Mouse (Mus musculus) cerebellum, adult 9-11 months (tissue): ENCODE results near the gene Sept11.

Source experiments
- DNase-seq: peaks from one replicate; pipeline ENCODE4 v3.0.0; 2022

The Sept11 gene

GRCm38 (mm10) chr5:93092857-93093622, at the start of gene Sept11:
Sept11 (plus strand) TSS chr5:93093437.
- DNase-seq: peak; percentile 93

DNA sequence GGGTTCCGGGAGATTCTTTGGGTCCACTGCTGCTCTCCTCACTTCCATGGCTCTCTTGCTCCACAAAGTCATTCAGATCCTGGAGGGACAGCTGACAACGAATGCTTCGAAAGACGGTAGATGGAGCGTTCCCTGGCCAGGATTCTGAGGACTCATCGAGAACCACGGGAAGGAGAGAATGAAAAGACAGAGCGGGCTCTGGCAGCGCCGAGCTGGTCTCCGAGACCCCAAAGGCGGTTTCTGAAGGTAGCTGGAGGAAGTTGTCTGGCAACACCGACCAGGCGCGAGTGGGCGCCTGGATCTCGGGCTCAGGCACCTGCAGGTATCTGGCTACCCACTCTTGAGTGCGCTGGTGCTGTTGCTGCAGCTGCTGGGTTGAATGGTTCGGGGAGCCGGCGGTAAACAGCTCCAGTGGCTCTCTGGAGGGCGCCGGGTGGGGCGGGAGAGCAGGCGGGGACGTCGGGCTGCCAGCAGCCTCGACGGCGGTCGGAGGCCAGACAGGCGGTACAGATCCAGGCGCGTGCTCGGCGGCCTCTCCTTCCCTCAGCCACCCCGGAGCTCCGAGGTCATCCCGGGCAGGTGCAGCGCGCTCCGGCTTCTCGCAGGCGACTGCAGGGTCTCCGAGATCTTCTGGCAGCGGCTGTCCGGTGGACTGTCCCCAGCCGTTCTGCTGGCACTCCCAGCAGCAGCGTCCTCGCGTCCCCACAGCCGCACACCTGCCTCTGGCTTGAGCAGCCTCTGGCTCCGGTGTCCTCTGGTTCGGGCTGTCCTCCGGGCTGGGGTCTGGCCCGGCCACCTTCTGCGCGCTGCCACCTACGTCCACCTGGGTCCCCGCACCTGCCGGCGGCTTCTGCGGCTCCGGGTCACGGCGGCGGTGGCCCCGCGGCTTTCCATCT, 49.3 kb upstream of the Sept11 start:
- DNase-seq: peak; percentile 69

DNA sequence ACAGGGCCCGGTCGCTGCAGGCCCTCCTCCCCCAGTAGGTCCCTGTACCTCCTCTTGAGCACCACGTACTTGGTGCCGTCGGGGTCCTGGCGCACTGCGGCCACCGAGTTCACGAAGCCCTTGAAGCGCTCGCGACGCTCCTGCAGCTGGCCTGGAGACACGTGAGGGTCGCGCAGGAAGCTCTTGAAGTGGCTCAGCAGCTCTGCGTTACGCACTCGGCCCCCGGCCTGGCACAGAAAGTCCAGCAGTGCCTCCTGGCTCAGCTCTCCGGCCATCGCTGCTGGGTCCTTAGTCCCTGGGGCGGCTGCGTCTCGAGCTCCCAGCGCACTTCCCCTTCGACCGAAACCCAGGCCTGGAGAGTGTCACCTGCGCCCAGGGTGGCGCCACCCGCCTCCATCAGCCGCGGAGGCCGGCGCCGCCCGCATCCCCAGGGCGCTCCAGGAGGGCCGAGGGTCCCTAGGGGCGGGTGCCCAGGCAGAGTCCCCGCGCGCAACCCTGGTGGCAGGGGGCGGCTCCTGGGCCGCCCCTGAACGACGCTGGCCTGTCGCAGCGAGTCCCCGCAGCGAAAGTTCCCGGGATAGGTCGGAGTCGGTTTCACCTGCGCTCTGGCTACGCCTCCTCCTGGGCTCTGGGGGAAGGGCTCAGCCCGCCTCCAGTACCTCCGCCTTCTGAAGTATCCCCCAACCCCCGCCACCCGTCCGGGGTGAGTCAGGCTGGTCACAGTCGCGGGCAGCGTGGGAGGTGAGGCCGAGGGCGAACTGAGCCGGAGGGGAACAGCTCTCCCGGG, 48.5 kb upstream of the Sept11 start, which contains the start of gene Sowahb:
TSS of gene Sowahb (minus strand) at position 439 of the 787 bp plus-strand sequence.
- peak; percentile 94 for DNase-seq

DNA sequence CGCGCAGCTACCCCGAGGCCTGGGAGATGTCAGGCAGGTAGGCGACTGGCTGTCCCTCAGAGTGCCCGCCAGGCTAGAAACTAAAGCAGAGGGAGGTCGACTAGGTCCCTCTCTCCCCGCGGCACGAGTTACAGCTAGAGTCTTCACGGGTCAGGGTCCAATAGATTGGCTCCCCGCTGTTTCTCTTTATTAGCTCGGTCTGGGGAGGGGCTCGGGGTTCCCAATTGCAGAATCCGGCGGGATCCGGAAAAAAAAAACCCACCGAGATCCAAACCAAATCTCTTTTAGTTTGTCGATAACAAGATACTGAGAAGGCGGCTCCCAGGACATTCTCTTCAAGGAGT, 47.9 kb upstream of the Sept11 start:
- no peak for DNase-seq

DNA sequence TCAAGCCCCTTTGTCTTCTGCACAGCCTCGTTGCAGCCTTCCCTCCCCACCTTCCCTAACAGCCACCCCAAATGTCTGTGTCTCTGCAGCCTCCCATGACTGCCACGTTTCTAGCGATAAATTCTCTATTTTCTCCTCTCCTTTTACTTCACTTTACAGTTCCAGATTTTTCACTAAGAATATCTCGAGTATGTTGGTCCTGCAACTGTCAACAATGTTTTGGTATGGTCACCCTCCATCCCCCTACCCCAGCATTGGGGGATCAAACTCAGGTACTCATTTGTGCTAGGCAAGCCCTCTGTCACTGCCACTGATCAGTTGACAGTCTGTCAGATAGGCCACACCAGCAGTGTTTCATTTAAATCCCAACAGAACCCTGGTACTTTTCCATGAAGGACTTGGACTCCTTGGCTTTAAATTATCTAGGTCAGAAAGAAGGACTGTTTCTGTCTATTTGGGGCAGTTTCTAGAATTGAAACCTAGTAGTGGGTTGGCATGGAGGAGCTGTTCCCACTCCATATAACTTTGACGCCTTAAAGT, 46.9 kb upstream of the Sept11 start:
- DNase-seq: peak; percentile 61

- DNase-seq: peak; percentile 94
Measured at GRCm38 (mm10) chr5:93048481-93049240, 44.6 kb upstream of the Sept11 start.

DNA sequence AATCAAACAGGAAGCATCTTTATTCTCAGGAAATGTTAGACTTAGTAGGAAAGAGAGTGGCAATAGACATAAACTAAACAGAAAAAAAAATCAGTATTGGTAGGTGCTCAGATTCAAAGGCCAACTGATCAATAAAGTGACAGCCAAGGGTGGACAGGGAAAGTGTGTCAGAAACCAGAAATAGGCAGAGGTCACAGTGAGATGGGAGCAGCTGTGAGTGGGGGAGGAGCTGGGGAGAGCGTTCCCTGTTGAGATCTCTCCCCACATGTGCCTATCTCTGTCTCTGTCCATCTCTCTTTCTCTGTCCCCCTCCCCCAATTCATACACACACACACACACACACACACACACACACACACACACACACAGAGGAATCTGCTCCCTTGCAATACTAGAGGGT, 43.3 kb upstream of the Sept11 start:
- peak; percentile 49 for DNase-seq

- DNase-seq: peak; percentile 30
Measured at GRCm38 (mm10) chr5:93051041-93051440, 42.2 kb upstream of the Sept11 start.

- DNase-seq: peak; percentile 77
Measured at GRCm38 (mm10) chr5:93051951-93052350, 41.3 kb upstream of the Sept11 start.

DNA sequence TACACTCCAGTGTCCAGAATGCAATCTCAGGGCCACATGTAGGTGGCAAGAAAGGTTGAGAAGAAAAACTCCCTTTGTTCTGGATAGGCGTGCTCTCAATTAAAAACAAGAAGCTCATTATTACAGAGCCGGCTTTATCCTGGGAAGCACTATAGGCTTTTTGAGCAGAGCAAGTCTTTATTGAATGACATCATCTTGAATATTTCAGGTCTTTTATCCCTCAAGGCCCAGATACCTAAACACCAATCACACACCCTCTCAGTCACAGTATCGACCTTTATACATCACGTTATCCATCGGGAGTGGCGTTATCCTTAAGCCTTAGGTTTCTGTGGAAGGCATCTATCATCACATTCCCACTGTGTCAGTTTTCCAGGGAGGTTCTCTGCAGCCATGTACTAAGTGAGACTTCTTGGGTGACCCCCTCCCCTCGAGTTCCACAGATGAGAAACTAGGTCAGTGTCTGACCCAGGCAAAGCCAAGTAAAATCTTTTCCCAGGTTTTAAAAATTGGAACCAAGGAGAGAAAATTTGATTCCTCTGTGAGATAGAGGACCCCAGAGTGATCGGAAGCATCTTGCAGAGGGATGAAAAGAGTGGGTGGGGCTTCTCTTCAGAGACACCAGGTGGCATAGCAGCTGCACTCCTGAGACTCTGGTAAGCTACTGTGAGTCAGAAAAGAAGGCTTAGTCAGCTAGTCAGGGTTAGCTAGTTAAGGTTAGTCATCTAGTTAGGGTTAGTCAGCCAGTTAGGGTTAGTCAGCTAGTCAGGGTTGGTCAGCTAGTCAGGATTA, 39.4 kb upstream of the Sept11 start:
- no peak for DNase-seq

GRCm38 (mm10) chr5:93060865-93061264, 32.4 kb upstream of the Sept11 start:
- DNase-seq: no peak

DNA sequence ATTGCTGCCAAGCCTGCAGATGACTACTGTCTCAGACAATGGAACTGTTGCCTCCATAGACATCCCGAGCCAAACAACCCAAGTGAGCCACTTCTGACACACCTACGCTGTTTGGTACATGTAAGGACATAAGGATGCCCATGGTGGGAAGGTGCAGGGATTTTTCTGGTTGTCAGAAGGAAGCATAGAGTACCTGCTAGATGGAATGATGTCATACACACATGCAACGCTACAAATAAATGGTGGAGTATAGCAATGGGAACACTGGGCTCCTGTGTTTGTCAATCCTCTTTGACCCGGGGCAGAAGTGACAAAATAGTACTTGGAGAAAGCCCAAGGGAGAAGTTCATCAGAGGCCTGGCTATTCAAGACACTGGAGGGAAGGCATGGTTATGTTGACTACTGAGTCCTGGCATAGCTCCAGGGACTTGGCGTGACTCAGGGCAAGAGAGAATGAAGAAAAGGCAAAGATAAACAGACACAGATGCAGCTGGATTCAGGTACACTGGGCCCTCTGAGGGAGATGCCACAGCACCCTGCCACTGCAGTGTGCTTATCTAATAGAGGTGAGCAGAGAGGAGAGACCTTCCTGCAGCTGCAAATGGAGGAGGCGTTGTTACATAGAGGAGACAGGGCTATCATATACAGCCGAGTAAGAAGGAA, 15.4 kb upstream of the Sept11 start:
- no peak for DNase-seq

DNA sequence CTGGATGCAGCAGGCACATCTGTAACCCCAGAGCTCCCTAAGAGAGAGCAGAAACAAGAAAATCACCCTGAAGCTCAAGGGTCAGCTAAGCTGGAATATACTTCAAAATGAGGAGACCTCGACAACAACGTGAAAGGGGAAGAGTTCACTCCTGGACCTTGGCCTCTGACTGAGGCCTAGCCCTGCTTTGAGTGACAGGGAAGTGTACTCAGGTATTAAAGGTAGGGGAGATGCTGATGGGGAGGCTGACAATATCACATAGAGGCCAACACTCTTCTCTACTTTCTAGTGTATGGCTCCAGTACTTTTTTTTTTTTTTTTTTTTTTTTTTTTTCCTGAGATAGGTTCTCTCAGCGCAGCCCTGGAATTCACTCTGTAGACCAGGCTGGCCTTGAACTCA, 13.6 kb upstream of the Sept11 start:
- no peak for DNase-seq

DNA sequence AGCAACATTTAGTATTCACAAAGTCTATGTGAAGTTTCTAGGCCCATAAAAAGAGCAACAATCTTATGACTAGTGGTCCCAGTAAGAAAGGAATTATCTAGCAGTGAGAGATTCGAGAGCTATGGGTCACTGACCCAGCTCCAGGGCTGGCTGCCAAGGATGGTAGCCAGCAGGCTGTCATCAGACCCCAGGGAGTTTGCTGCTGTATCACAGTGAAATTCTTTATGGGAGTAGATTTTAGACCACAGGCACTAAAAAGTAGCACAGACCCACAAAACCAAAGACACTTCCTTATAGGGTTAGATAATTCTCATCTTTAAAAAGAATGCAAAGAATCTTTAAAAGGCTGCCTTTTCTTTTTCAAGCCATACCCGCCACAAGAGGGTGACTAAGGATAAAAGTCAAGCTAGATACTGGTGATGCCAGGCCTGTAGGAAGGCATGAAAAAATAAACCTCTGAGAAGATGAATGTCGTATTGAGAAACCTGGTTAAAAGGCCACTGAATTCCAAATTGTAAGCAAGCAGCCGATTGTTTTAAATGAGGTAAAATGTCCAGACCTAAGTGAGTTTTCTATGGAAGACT, 8.1 kb upstream of the Sept11 start:
- no peak for DNase-seq

GRCm38 (mm10) chr5:93085900-93086299, 7.3 kb upstream of the Sept11 start:
- DNase-seq: no peak

- no peak for DNase-seq
Measured at GRCm38 (mm10) chr5:93091266-93091665, 2.0 kb upstream of the Sept11 start.

DNA sequence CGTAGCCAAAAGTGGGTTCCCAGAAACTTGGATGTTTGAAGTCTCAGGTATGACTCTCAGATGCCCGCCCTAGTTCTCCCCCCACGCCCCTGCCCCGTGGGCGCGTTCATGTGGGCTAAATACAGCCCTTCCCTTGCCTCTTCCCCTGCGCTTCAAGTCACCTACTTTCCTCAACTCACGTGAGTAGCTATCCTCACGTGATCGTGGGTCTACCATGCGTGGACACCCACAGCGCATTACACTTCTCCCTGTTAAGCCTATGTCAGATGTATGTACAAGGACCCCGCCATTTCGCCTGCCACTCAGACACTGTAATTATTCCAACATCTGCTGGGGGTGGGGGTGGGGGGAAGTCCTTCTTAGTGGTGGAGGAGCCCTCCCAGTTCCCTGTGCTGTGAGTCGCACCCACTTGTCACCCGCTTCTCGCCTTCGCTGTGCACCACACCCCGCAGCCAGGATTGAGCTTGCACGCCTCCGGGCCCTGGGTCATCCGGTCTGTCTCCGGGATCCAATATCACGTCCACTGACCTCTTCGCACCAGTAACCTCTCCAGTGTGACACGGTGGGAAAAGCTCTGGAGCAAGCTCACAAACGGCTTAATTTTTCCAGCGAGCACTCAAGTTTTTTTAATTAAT, 973 bp upstream of the Sept11 start:
- peak; percentile 70 for DNase-seq

DNA sequence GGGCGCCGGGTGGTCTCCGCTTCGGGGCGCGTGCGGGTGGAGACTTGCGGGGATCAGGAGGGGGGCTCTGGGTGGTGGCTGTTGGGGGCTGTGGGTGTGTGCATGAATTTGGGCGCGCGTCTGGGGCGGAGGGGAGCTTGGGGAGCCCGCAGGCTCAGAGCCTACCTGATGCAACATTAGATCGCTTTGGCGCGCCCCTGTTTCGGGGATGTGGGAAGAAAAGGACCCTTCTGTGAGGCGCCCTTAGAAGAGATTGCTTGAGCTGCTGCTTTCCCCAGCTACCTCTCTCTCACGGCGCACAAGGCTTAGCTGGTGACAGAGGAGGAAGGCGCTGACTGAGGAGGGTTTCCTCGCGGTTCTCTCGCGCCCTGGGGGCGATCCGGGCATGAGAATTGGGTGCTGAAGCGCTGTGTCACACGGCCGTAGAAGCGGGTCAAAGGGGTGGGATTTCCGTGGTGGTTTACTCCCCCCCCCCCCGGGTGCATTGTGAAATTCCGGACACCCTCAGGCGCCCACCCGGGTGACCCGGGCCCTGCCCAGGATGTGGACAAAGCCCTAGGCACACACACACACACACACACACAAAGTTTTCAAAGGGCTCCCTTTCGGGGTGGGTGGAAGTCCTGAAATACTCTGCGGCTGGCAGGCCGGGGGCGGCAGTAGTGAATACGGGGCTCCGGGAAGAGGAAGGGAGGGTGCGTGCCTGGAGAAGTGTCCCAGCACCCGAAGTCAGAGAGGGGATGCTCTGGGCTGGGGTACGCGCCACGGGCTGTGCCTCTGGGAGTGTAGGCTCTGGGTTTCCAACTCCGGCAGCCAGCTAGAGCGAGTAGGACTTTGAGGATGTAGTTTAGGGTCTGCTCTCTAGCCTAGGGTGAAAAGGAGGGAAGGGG, 646 bp downstream of the Sept11 start:
- peak; percentile 63 for DNase-seq

DNA sequence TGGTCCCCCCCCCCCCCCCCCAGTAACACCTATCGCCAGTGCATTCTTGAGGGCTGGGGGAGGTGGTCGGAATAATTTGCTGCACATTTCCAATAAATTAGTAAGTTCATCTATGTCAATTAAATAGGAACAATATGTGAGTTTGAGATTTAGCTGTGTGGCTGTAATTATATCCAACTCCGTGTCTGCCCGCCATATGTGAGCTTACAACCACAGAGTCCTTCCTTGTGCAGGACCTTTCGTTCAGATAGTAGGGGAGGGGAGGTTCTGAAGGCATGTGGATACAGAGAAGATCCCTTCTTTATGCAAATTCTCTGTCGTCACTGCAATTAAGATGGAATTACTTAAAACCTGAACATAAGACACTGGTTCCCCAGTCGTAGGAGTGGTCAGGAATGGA, 2.1 kb downstream of the Sept11 start:
- DNase-seq: no peak
